Mouse (Mus musculus) WW6 (cell line): Measurements from ENCODE around the gene Chd3.

Experiments used
- DNase-seq: peaks from one replicate; pipeline ENCODE4 v3.0.0-alpha.2; 2013; ENCODE audit warnings: low read depth, low spot score

Chd3 gene

DNA sequence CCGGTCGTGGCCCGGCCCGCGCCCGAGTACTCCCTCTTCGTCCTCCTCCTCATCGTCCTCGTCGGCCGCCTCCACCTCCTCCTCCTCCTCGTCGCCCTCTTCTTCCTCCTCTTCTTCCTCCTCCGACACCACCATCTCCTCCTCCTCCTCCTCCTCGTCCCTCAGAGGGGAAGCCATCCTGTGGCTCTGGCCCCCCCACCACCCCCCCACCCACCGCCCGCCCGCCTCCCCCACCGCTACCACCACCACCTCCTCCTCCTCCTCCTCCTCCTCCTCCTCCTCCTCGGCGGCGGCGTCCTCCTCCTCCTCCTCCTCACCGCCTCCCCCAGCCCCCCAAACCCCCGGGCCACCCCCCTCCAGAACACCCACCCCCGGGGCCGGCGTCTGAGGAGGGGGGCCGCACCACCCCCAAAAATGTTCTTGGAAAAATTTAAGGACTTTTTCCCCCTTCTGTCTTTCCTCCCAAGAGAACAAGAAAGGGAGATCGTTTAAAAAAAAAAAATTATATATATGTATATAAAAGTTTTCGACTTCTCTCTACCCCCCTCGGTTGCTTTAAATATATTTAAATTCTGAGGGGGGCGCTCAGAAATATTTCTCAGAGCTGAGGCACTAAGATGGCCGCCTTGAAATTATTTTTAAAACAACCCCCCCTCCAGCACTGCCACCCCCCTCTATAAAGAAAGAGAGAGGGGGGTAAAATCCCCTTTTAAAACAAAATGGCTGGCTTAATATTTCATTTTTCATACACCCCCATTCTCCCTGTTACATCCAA, at the start of gene Chd3:
Gene Chd3 (minus strand): TSS at position 192 of the 775 bp plus-strand sequence.
- DNase-seq: no peak

DNA sequence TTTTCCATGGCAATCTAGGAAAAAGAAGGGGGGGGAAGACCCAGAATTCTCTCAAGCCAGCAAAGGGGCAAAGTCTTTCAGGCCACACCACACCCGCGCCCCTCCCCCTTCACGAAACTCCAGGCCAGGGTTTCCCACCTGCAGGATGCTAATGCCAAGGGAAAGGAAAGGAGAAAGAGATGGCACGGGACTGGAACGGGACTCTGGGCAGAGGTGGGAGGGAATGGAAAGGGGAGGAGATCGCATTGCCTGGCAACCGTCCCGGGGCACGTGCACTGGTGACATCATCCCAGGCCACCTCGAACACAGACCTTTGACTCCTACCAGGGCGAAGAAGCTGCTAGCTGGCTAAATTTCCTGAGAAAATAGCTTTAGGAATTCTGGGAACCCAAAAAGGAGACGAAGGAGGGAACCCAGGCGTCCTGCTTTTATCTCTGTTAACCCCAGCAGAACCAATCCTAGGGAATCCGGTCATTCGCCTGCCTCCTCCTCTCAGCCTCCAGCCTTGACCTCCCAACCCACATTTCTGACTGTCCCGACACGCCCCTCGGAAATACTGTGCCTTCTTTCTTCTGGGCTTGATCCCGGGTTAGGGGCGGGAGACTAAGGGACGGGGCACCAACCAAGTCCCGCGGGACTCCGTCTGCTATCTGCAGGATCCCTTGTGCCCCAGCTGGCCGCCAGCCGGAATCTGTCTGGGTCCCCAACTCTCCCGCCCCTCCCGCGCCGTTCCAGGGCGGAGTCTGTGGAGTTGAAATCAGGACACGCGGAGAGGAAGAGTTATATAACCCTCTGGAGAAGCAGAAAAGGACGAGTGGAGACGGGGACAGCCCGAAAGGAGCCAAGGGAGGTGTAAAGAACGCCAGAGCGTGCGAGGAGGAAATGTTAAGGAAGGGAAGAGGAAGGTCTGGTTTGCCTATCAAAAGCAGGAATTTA, 48.5 kb upstream of the Chd3 start:
- DNase-seq: peak; percentile 95

DNA sequence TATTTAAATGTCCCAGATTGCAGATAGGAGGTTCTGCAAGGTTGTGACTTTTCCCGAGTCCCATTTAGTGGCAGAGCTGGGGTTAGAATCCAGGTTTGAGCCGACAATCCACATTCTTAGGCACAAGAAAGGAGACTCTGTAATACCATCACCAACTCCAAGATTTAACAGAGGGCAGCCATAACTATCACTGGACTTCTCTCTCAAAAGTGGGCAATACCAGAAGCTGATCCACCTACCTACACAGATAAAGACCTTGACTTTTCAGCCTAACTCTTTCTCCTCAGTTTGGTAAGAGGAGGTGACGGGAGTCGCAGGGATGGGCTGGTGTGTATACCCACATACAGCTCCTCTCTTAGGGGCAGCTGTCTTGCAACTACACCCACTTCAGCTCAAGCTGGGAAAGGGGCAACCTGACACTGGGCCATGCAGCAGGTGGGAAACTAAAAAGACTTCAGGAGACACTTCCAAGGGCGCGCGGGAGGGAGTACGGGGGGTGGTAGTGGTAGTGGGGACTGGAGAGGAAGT, 47.8 kb upstream of the Chd3 start:
- no peak for DNase-seq

DNA sequence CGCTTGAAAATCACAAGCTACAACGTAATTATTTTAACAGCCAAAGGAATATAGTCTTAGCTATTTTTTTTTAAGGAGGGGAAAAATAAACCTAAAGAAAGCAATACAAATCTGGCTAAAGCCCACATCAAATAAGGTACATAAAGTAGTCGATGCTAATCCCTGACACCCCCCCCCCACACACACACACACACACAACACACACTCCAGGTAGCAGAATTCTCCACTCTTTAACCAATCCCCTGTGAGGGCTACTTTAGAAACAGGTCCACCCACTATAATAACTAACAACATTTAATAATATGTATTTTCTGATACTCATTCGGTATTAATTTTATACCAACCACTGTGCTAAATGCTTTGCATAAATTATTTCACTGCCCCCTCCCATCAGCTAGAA, 47.3 kb upstream of the Chd3 start:
- DNase-seq: no peak

DNA sequence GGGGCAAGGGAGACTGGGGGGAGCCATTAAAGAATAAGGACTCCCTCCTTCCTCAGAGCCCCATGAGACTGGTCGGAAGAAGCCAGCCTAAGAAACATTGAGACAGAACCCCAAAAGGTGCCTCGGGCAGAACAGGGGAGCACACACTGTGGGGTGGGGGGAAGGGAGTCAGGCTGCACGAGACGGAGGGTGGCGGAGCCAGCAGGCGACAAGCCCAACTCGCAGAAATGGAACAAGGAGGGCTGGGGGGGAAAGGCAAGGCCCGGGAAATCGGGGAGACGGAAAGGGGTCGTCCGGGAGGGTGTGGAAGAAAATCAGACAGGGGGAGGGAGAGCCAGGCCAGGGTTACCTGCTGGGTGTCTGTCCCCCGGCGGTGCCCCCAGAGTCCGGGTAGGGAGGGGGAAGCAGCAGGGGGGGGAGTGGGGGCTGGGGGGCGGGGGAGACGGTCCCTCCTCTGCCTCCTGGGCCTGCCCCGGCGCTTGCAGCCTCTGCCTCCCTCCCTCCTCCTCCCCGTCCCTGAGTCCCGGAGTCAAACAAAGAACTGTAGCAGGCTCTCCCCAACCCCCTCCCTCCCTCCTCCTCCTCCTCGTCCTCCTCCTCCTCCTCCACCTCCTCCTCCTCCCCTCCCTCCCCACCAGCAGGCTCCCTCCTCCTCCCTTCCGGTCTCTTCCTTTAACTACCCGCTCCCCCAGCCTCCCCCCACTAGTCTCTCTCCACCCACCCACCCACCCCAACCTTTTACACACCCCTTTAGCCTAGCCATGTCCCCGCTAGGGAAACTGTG, 46.7 kb upstream of the Chd3 start:
- DNase-seq: no peak

DNA sequence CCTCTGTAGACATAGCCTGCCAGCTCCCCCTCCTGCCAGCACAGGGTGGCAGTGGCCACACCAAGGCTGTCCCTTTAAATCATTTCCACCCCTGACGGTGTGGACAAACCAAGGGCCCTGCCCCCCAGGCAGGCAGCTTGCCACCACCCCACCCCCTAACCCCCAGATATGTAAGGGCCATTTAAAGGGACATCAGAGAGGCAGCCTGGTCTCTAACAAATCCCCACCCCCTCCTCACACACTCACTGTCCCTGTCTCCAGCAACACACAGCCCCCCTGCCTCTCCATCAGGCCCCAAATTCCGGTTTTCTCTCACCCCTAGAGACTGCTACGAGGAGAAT, 46.1 kb upstream of the Chd3 start:
- DNase-seq: no peak

DNA sequence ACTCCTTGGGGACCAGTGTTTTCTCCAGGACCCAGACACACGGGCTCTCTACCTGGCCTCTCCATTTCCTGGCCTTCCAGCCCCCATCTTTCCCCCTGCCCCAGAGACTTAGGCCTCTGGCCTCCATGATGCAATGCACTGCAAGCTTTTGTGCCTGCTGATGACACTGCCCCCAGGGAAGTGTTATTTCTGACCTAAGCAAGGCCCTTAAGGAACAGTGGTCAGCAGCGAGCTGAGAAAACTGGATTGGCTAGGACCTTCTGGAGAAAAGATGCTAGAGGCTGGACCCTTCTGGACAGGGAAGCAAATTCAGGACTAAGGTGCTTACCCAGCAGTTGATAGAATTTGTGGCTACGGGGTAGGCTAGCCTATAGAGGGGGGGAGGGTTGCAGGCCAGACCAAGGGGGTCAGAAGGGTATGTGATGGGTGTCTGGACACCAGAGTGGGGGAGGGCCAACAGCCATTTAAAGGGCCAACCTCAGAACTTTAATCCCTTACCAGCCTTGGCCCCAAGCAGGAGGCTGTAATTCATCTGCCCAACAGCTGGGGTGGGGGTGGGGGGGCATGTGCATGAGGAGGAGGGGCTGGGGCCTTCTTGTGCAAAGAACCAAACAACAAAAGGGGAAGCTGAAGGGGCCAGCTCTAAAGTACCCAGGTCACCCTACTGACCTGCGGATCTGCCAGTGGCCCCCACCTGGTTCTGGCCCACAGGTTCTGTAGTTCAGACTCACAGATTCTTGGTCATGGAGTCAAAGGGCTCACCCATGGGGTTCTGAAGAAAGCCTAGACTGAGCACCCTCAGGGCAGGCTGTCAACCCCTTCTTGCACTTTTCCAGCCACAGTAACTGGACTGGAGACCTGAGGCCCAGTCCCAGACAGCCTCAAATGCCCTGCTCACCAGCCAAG, 45.5 kb upstream of the Chd3 start:
- DNase-seq: no peak

DNA sequence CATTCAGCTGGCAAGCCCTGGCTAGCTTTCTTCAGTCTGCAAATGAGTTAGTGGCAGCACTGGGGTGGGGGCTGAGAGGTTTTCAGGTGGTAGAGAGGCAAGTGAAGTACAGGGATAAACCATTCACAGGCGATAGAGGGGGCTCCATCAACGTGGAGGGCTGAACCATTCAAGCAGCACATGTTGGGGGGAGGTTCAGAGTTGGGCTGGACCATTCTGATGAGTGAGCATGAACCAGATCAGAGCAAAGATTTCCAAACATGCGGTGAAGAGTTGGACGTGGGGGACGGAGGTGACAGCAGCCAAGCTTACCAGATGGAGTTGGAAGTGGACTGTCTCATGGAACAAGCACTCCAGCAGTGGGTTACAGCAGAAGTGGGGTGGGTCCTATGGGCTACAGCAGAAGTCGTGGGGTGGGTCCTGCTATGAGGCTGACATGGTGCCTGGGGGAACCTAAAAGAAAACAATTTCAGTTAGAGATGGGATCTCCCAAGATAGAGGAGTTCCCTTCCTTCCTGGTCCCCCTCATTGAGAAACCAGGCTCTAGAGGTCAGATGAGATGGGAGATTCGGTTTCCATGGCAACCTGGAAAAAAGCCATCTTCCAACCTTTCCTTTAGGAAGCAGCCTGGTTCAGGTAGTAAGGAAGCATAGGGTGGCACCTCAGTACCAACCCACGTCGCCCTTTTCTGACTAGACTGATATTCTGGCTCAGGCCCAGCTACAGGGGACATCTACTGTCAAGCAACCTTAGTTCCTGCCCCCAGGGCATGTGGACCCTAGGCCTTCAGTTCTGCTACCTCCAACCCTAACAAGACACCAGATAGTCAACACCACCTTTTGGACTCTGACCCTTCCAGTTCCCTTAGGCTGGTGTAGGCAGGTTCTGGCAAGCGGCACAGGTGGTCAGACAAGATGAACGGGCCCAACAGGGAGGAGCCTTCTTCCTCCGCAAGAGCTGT, 44.3 kb upstream of the Chd3 start, which contains the start of gene Kdm6b:
Gene Kdm6b (minus strand): TSS at position 455 of the 961 bp plus-strand sequence.
- DNase-seq: no peak

DNA sequence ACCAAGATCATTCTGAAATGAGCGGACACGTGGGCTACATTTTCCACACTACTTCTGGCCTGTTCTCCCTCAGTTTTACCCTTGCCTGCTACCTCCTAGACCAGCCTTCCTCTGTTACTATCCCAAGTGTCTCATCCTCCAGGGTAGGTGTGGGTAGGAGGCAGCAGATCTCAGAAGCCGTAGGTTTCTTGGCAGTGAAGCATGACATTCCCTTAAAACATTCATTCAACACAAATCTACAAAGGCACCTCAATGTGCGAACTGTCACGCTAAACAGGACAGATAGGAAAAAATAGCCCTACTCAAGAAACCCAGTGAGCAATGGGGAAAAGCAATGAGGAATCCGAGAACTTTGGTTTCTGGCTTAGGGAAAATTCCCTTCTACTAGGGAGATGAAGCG, 43.3 kb upstream of the Chd3 start:
- DNase-seq: no peak

DNA sequence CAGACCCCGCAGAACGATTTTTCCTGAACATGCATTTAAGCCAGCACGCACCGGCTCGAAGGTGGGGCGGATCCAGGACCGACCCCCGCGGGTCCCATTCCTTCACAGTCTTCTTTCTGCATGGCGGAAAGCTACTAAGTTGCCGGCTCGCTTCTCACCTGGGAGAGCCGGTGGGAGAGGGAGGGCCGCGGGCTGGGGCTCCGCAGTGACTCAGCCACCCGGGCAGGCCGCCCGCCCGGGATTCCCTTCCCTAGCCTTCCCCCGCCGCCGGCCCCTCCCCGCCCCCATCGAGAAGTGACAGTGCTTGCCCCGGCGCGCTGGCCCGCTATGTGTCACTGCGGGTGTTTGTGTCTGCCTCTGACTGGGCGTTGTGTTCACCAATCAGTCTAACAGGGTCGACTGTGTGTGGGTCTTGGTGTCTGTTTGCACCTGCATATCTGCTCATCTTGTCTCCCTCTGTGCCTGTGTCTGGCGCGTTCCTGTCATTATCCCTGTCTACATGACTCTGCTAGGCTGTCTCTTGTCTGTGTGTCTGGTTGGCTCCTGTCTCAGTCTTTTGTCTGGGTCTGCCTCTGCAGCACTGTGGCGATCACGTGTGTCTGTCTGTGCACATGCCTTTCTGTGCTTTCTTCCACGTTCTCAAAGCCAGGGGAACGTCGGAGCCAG, 42.5 kb upstream of the Chd3 start:
- no peak for DNase-seq

DNA sequence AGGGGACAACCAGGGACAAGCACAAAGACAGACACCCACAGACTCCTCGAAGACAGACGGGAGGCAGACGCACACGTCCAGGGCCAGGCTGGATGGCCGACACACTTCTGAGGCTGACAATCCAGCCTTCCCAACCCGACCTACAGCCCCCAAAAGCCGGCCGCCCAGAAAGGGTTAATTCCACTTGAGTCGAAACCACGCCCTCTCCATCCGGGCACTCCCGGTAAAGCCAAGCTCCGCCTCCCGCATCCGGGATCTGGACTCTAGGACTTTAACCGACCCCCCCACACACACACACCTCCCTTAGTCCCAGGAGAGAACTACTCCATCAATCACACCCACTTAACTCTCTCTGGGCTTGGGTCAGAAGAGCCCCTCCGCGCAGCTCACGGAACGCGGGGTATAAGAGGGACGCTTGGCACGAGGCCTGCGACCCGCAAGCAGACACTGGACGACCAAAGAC, 41.9 kb upstream of the Chd3 start:
- DNase-seq: peak; percentile 92

DNA sequence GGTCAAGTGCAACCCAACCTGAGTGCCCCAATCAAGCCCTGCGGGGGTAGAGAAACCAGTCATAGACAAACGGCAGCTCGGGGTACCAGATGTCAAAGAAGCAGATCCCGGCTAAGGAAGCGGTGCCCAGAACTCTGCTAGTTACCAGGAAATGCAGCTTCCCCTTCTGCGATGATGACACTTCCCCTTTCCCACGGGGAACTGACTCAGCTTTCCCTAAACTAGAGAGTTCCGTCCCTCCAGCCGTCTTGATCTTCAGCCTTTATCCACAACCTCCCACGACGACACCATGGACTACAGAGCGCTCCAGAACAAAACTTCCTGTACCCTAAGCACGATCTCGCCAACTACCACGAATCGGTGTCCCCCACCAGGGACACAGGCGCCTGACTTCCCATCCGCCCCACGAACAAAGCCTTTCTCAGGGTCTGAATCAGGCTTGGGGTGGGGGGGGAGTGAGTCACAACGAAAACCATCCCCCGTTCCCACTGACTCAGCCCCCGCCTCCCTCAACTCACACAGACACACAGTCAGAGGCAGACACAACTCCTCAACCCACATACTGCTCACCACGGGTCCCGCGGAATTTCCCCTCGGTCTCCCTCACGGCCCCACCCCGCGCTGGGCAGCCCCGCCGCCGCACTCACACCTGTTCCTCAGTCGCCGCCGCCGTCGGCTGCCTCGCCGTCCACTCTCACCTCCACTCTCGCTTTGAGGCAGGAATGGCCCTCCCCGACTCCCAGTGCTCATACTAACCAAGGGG, 41.3 kb upstream of the Chd3 start:
- no peak for DNase-seq

DNA sequence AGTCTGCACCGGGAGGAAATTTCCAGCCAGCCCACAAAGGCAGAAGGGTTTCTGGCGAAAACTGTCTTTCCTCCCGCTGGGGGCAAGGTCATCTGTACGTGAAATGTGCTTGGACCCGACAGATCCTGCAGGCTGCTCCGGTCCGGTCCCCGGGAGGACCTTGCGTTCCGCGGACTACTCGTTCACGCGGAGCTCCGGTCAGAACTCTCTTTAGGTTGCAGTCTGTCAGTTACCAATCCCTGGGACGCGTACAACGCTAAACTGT, 40.8 kb upstream of the Chd3 start:
- no peak for DNase-seq

DNA sequence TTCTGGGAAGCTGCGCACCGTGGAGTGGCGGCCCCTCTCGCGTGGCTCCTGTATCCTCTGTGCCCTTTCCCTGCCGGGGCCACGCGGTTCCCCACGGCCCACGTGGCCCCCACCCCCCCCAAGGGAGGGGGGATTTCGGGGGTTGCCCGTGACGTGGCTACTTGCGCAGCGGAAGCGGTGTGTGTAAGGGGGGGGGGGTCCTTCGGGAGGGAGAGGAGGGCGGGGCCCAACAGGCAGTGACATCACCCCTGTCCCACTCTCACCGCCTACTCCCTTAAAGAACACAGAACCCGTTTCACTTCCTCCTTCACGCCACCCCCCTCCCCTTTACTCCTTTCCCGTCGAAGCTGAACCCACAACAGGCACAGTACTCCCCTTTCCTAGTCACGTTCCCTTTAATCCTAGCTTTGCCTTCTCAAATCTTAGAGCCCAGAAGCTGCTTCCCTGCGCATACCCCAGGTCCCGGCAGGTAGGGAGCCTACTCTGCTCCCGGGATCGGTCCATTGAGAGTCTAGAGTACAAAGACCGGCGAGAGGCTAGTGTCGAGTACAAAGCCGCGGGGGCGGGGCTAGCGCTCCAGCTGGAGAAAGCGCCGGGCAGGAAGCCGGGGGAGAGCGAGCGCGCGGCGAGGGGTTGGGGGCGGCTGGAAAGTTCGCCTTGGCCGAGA, 40.3 kb upstream of the Chd3 start:
- no peak for DNase-seq

DNA sequence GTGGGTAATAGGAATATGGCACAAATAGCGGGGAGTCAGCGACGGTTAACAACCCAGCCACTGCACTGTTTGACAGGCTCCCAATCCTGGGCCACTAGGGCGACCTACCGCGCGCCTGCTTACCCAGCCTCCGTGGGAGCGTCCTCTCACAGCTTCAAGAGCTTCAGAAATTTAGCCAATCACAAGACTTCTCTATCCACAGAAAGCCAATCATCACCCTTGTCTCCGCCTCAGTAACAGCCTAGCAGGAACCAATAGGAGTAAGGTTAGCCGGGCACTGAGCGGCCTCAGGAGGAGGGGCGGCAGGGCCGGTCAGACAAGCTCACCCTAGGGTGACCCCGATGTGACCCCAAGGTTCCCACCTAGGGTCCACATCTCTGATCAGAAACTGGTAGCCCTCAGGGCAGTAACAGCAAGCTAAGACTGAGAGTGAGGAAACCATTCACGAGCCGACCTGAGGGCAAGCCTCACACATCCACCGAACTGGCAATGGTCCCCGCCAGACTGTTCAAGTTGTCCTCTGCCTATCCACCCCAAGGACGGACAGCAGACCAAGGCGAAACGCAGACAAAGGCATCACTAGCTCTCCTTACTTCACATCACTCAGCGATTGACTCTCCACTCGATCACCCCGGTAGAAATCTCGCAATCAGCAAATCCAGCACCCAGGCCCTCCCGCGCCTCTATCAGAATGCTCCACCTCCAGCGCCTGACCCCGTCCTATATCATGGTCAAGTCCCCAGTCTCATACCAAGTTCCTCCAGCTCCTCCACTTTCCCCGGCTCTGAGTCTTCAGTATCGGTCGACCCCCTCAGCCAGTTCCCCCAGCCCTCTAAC, 39.6 kb upstream of the Chd3 start:
- no peak for DNase-seq

DNA sequence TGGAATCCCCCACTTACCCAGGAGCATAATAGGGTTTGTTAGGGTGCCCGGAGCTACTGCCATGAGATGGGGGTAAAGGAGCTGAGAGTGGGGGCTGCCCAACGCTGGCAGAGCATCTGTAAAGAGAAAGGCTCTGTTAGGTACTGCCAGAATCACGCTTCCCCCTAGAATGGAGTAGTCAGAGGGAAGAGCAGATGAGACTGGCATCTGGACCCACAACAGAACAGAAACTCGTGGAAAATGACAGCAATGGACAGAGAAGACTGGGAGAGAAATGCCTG, 38.5 kb upstream of the Chd3 start:
- DNase-seq: no peak
